Mouse (Mus musculus): ENCODE results near the gene Cd93.

DNA sequence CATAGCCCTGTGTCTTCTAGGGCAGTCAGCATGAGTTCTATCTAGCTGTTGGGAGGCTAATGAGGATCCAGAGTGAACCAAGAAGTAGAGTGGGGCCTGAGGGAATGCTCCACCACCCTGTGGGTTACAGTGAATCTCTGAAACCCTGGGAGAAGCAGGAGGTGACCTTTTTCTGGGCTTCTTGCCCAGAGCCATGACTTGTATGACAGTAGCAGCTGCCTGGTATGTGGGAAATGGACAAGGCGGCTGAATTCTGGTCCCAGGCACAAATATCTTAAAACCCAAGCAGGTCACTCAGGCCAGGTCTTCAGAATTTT is 45.6 kb downstream of the Cd93 start:
- TF ChIP-seq CTCF (IDR thresholded peaks at IDR 0.05; ENCODE audit: control insufficient read depth, insufficient read depth, insufficient replicate concordance, low read depth, low read length) (no peak), POLR2A (IDR thresholded peaks at IDR 0.05; ENCODE audit: control insufficient read depth, low read depth, low read length) (no peak)
